Mouse (Mus musculus): ENCODE measurements at regions not wholly inside any gene's neighbourhood (a gene's known extent, or its start where the extent isn't known, plus 50 kb on each side); places are given as distances from the start of the nearest gene placed in this dataset.

GRCm38 (mm10) chr3:133783060-133783459 is 238.1 kb upstream of the Tet2 start:
- TF ChIP-seq HCFC1 (IDR thresholded peaks at IDR 0.05; ENCODE audit: borderline replicate concordance, insufficient read depth, low read length) (no peak), CHD2 (IDR thresholded peaks at IDR 0.05; ENCODE audit: low read depth, low read length) (no peak), MAFK (IDR thresholded peaks at IDR 0.05; ENCODE audit: insufficient read depth, low read depth, low read length) (no peak), ZNF384 (IDR thresholded peaks at IDR 0.05; ENCODE audit: low read depth, low read length) (no peak), ZC3H11A (IDR thresholded peaks at IDR 0.05; ENCODE audit: borderline replicate concordance, low read depth, low read length) (no peak)

All from ES-E14 (cell line).